Mouse (Mus musculus): Measurements from ENCODE around the gene Pinlyp.

DNA sequence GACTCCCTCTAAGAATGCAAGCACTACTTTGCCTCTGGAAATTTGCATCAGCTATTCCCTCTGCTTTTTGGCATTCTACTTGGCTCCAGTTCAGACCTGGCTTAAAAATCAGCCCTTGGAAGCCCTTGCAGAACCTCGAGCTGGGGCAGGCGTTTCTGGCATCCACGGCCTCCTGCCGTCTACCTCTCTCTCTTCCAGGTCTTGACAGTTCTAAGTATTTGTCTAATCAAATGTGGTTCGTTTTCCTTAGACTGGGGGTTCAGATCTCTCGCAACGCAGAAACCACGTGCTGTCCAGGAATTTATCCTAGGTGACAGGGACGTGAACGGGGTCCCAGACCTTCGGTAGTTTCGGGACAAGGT is 39.5 kb downstream of the Pinlyp start:
- no peak for TF ChIP-seq POLR2A (IDR thresholded peaks at IDR 0.05; ENCODE audit: borderline replicate concordance, insufficient read depth, low read length)
- TF ChIP-seq CTCF (IDR thresholded peaks at IDR 0.05; ENCODE audit: borderline replicate concordance, insufficient read depth, low read depth, low read length), result no peak

Data from cerebellum, adult 2 months (tissue).